ENCODE assay signal across 9 mouse cellular contexts in the genomic region with DNA sequence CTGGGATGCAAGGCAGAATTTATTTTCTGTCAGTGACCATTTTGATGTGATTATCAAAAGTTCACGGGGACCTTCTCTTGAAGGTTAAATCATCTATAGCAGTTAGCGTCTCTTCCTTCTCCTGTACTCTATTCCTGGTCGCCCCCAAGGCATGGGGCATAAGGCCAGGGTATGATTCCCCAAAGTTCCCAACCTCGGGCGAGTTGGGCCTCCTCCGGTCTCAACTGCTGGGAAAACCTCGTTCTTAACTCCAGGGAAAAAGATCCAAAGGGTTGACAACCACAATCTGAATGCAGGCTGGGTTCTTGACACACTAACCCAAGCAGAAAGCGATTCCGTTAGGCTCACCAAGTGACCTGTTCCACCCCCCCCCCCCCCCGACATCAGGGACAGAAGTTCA. TPM values are rescaled to one million over a fixed set of nuclear protein-coding genes. Genes with fewer than 3 reads are reported as not detected.
DNase-seq lines count a peak whose midpoint lies in the region; ATAC-seq and TF ChIP-seq lines count a peak whose summit lies in the region.
"Had no signal": no experiment of that assay in that cellular context is flagged by ENCODE, and none has a peak within 500 bp of the region (broad histone marks: within the 10 kb centered on the region; RNA-seq: fewer than 3 reads in every experiment).

No protein-coding gene starts in this region.

- H3K9ac ChIP-seq in heart, embryonic 15.5 days = no peak overlapping the region
- no peak overlapping the region for H3K9ac ChIP-seq in intestine, postnatal 0 days (ENCODE audit: low read depth, low read length)

- no peak for DNase-seq in heart, postnatal 14 days
- DNase-seq in testis, postnatal 10 days (ENCODE audit: low spot score) = peak; percentile 38
- no peak for DNase-seq in testis, postnatal 14 days (ENCODE audit: low spot score)
- DNase-seq in ovary, postnatal 10 days (ENCODE audit: low spot score) = no peak
- no peak for DNase-seq in left cerebral cortex, postnatal 36 days (ENCODE audit: low spot score in 2 of 2)
- DNase-seq: cerebellum, adult 18-20 months; thymus, postnatal 25 days had no signal

- TF ChIP-seq CTCF in intestine, postnatal 0 days (IDR thresholded peaks at IDR 0.05; ENCODE audit: low read depth) = no peak

- no peaks in the 10 kb centered on the region for H3K36me3 ChIP-seq in heart, embryonic 15.5 days
- no peaks in the 10 kb centered on the region for H3K36me3 ChIP-seq in intestine, postnatal 0 days (ENCODE audit: control insufficient read depth, insufficient read depth)

- no peaks in the 10 kb centered on the region for H3K9me3 ChIP-seq in heart, embryonic 15.5 days (replicated peaks)
- no peaks in the 10 kb centered on the region for H3K9me3 ChIP-seq in intestine, postnatal 0 days (ENCODE audit: control insufficient read depth)

- ATAC-seq in heart, embryonic 15.5 days (replicated peaks; ENCODE audit: insufficient number of reproducible peaks, insufficient read depth, low FRiP score, low read depth) = no peak
- no peak for ATAC-seq in intestine, postnatal 0 days

- peaks cover 87% of the 10 kb centered on the region for H3K27me3 ChIP-seq in heart, embryonic 15.5 days
- H3K27me3 ChIP-seq in intestine, postnatal 0 days (replicated peaks; ENCODE audit: control insufficient read depth, insufficient read depth, low read length) = peaks cover 80% of the 10 kb centered on the region

- H3K4me3 ChIP-seq in heart, embryonic 15.5 days = peak overlapping the region; percentile 47
- no peak overlapping the region for H3K4me3 ChIP-seq in intestine, postnatal 0 days (ENCODE audit: low read depth, low read length)

- peak overlapping the region; percentile 57 for H3K4me2 ChIP-seq in heart, embryonic 15.5 days
- peak overlapping the region; percentile 35; the same call in 1 of the 2 replicates for H3K4me2 ChIP-seq in intestine, postnatal 0 days (replicated peaks; ENCODE audit: low read depth)

- H3K27ac ChIP-seq in heart, embryonic 15.5 days = 0 out of 2 replicates have a peak overlapping the region, but pooled peaks have one; percentile 62
- no peak overlapping the region for H3K27ac ChIP-seq in intestine, postnatal 0 days (ENCODE audit: low read depth, low read length)

- WGBS in heart, embryonic 15.5 days = 11% methylated on average over 10 of the region's 10 CpGs
- WGBS in intestine, postnatal 0 days = 9% methylated on average over 10 of the region's 10 CpGs

- intact Hi-C loops in heart, postnatal 14 days (cut with DNase I) = no loop called here
- intact Hi-C loops in left cerebral cortex, postnatal 36 days (cut with DNase I) = no loop called here

- peaks cover 47% of the 10 kb centered on the region for H3K4me1 ChIP-seq in heart, embryonic 15.5 days (replicated peaks)
- no peaks in the 10 kb centered on the region; the same call in 1 of the 2 replicates for H3K4me1 ChIP-seq in intestine, postnatal 0 days (replicated peaks; ENCODE audit: control insufficient read depth, insufficient read depth, low read length)

RNA-seq across cellular contexts. Expression of gene Pdgfra, which starts 2.7 kb away (rescaled TPM):
- 14.7 and 19.0 TPM in 2 replicates for polyA plus RNA-seq in heart, embryonic 15.5 days (2015; fragmentation: Nextera tagmentation; extraction: Ambion mirVana)
- 10 to 100 TPM; 35.3 to 44.0 TPM for total RNA-seq in heart, postnatal 14 days (2021)
- 12.0 and 13.8 TPM in 2 replicates for polyA plus RNA-seq in intestine, postnatal 0 days (2015; fragmentation: Nextera tagmentation; extraction: Ambion mirVana)
- 10 to 100 TPM; 41.2 to 42.5 TPM for total RNA-seq in left cerebral cortex, postnatal 36 days (2021)
